22 mouse cellular contexts compared by ENCODE assay signal in genomic region chr14:79161741-79162140, GRCm38 (mm10).
A peak's percentile ranks its signal among the peaks of the same experiment; 100 is the strongest.
DNase-seq lines count a peak whose midpoint lies in the region; ATAC-seq and TF ChIP-seq lines count a peak whose summit lies in the region.
"Had no signal": no experiment of that assay in that cellular context is flagged by ENCODE, and none has a peak within 500 bp of the region (broad histone marks: within the 10 kb centered on the region; RNA-seq: fewer than 3 reads in every experiment).

No protein-coding gene starts in this region.

- H3K79me3 ChIP-seq in C2C12 (ENCODE audit: low read depth), result no peaks in the 10 kb centered on the region

- no peak overlapping the region for H3K9ac ChIP-seq in lung, postnatal 0 days (replicated peaks; ENCODE audit: low read depth)
- H3K9ac ChIP-seq: embryonic facial prominence, embryonic 13.5 days; embryonic facial prominence, embryonic 15.5 days; forebrain, embryonic 12.5 days had no signal

- no peak overlapping the region for H3K4me2 ChIP-seq in lung, postnatal 0 days (replicated peaks; ENCODE audit: low read depth, low read length)
- H3K4me2 ChIP-seq: embryonic facial prominence, embryonic 13.5 days; embryonic facial prominence, embryonic 15.5 days; forebrain, embryonic 12.5 days had no signal

- TF ChIP-seq EP300 in lung, postnatal 0 days (IDR thresholded peaks at IDR 0.05), result no peak

- H3K27ac ChIP-seq in lung, postnatal 0 days (ENCODE audit: low read length), result peak overlapping the region; percentile 93; the same call in 1 of the 2 replicates
- H3K27ac ChIP-seq: embryonic facial prominence, embryonic 13.5 days; embryonic facial prominence, embryonic 15.5 days; forebrain, embryonic 10.5 days; forebrain, embryonic 12.5 days had no signal

- WGBS in lung, postnatal 0 days, result 69% methylated on average over 9 of the region's 9 CpGs

- peaks cover 20% of the 10 kb centered on the region; the same call in 1 of the 2 replicates for H3K4me1 ChIP-seq in lung, postnatal 0 days (ENCODE audit: insufficient read depth, low read depth, low read length)
- H3K4me1 ChIP-seq: forebrain, embryonic 12.5 days had no signal

- DNase-seq in adrenal gland, adult (ENCODE audit: inconsistent age in 2 of 2, low spot score in 1 of 2), result peak; percentile 4 to 15
- no peak for DNase-seq in adrenal gland, postnatal 36 days
- DNase-seq in lung, postnatal 0 days (ENCODE audit: low spot score), result no peak
- DNase-seq in lung, postnatal 10 days, result no peak
- DNase-seq: adrenal gland, adult 8-10 months; adrenal gland, postnatal 14 days; B cell, adult 2 months; cerebellum, adult 11 months; cerebellum, adult 18-20 months; cerebellum, adult 8-10 months; cerebellum, adult 9-11 months; cerebellum, postnatal 14 days; cerebellum, postnatal 36 days; embryo, embryonic 11 days had no signal

- H3K79me2 ChIP-seq in C2C12 (ENCODE audit: control insufficient read depth, insufficient read depth), result no peaks in the 10 kb centered on the region

- H3K27me3 ChIP-seq in lung, postnatal 0 days (replicated peaks; ENCODE audit: insufficient read depth, low read length), result no peaks in the 10 kb centered on the region
- no peaks in the 10 kb centered on the region for H3K27me3 ChIP-seq in C2C12 (ENCODE audit: control insufficient read depth, insufficient read depth, insufficient read length)
- H3K27me3 ChIP-seq: embryonic facial prominence, embryonic 13.5 days; embryonic facial prominence, embryonic 15.5 days; forebrain, embryonic 12.5 days had no signal

- no peak for ATAC-seq in lung, postnatal 0 days
- ATAC-seq: forebrain, embryonic 14.5 days; forebrain, embryonic 16.5 days had no signal

- no peaks in the 10 kb centered on the region for H3K9me3 ChIP-seq in lung, postnatal 0 days (ENCODE audit: low read length)
- H3K9me3 ChIP-seq: embryonic facial prominence, embryonic 13.5 days; embryonic facial prominence, embryonic 15.5 days; forebrain, embryonic 10.5 days; forebrain, embryonic 12.5 days had no signal

- H3ac ChIP-seq in C2C12 (ENCODE audit: control insufficient read depth, insufficient read length, low read depth), result no peak overlapping the region

- no peaks in the 10 kb centered on the region for H3K36me3 ChIP-seq in lung, postnatal 0 days (ENCODE audit: insufficient read depth, low read length)
- H3K36me3 ChIP-seq in C2C12 (ENCODE audit: control insufficient read depth, insufficient read depth), result peaks cover 6% of the 10 kb centered on the region
- H3K36me3 ChIP-seq: embryonic facial prominence, embryonic 13.5 days; forebrain, embryonic 10.5 days; forebrain, embryonic 12.5 days had no signal

- H3K4me3 ChIP-seq in lung, postnatal 0 days (ENCODE audit: low read depth, low read length), result no peak overlapping the region
- no peak overlapping the region for H3K4me3 ChIP-seq in C2C12 (ENCODE audit: insufficient read depth, poor library complexity, severe bottlenecking)
- H3K4me3 ChIP-seq: embryonic facial prominence, embryonic 13.5 days; embryonic facial prominence, embryonic 15.5 days; erythroblast, embryonic 14.5 days; forebrain, embryonic 10.5 days; forebrain, embryonic 12.5 days had no signal

- no peak for TF ChIP-seq CTCF in lung, postnatal 0 days (IDR thresholded peaks at IDR 0.05)
- no peak for TF ChIP-seq CTCF in C2C12 (IDR thresholded peaks at IDR 0.05; ENCODE audit: control insufficient read depth, insufficient read depth, insufficient read length)

TF ChIP-seq in C2C12, 6 proteins besides CTCF, POLR2A, EP300 and RAD21:
- TF ChIP-seq MAX (IDR thresholded peaks at IDR 0.05), result no peak
- peak; percentile 37 for TF ChIP-seq MYOD1 (IDR thresholded peaks at IDR 0.05; ENCODE audit: control insufficient read depth, insufficient read length, low read depth)

Comparison
In these comparisons a context has a peak if more than half of its experiments do, and no peak if none do; other contexts are left out.
1. DNase-seq: peak in adrenal gland, adult (2 of 2); none in adrenal gland, postnatal 36 days (0 of 2), lung, postnatal 0 days (single experiment) and lung, postnatal 10 days (single experiment).